Mouse (Mus musculus) hindbrain, embryonic 14.5 days (tissue): ENCODE data around the gene Inhbb. TPM values are rescaled to one million over a fixed set of nuclear protein-coding genes. Genes with fewer than 3 reads are reported as not detected.
A peak's percentile ranks its signal among the peaks of the same experiment; 100 is the strongest.

Source experiments
- ATAC-seq: fragments of 200-750 bp; cut with Nextera tagmentation; 2 replicates; pipeline ENCODE4 v1.8.0; 2017; ENCODE audit warnings: moderate number of reproducible peaks, mild to moderate bottlenecking, moderate TSS enrichment, moderate library complexity; ENCODE audit not compliant: low FRiP score
- DNase-seq: peaks from one replicate; pipeline ENCODE4 v3.0.0-alpha.2; 2015; ENCODE audit warnings: low spot score
- H3K27ac ChIP-seq: fragments of 300-500 bp; sonication (generic); 2 replicates; pipeline ENCODE4 v1.5.1; 2014; ENCODE audit warnings: mild to moderate bottlenecking, moderate library complexity
- H3K27me3 ChIP-seq: fragments of 300-500 bp; sonication (generic); 2 replicates; pipeline ENCODE4 v1.6.1; 2014; ENCODE audit warnings: mild to moderate bottlenecking, low read length, mixed read lengths; ENCODE audit not compliant: control insufficient read depth, insufficient read depth
- H3K36me3 ChIP-seq: fragments of 300-500 bp; sonication (generic); replicated peaks from 2 replicates; pipeline ENCODE4 v1.6.1; 2014; ENCODE audit not compliant: control insufficient read depth, insufficient read depth
- H3K4me1 ChIP-seq: fragments of 300-500 bp; sonication (generic); replicated peaks from 2 replicates; pipeline ENCODE4 v1.6.1; 2014; ENCODE audit warnings: antibody characterized with exemption, low read length, mixed read lengths; ENCODE audit not compliant: control insufficient read depth, insufficient read depth
- H3K4me2 ChIP-seq: fragments of 300-500 bp; sonication (generic); replicated peaks from 2 replicates; pipeline ENCODE4 v1.6.1; 2014; ENCODE audit warnings: mild to moderate bottlenecking, moderate library complexity
- H3K4me3 ChIP-seq: fragments of 300-500 bp; sonication (generic); replicated peaks from 2 replicates; pipeline ENCODE4 v1.5.1; 2014; ENCODE audit warnings: mild to moderate bottlenecking, low read length
- H3K9ac ChIP-seq: fragments of 300-500 bp; sonication (generic); 2 replicates; pipeline ENCODE4 v1.6.1; 2014
- H3K9me3 ChIP-seq: fragments of 300-500 bp; sonication (generic); 2 replicates; pipeline ENCODE4 v1.6.1; 2016; ENCODE audit warnings: low read length; ENCODE audit not compliant: control insufficient read depth
- WGBS: fragments of 180-500 bp; shearing (Covaris S2); extraction: QIAGEN DNeasy Blood & Tissue Kit; methylation state at CpG from one replicate; pipeline ENCODE4 v1.1.7; 2014; 5-methylcytosine and 5-hydroxymethylcytosine counted together
- polyA plus RNA-seq: library from polyadenylated mRNA; unstranded; fragments of >200 nt; fragmentation: Nextera tagmentation; extraction: Ambion mirVana; gene quantifications from 2 replicates; pipeline ENCODE4 v1.2.1, GENCODE M21; 2014

Inhbb gene
- polyA plus RNA-seq, 1 experiment from 2014 or later, result 1.8 TPM

- ATAC-seq (no peak), DNase-seq (no peak)
- H3K4me3 ChIP-seq, result no peak overlapping the region
- H3K9ac ChIP-seq, result no peak overlapping the region
- WGBS, result 78% methylated on average over 10 of the region's 10 CpGs
- no peaks in the 10 kb centered on the region for H3K9me3 ChIP-seq
- H3K4me2 ChIP-seq, result no peak overlapping the region
- no peaks in the 10 kb centered on the region for H3K27me3 ChIP-seq
- no peaks in the 10 kb centered on the region for H3K36me3 ChIP-seq
- H3K4me1 ChIP-seq, result no peaks in the 10 kb centered on the region
- H3K27ac ChIP-seq, result no peak overlapping the region
Observed at GRCm38 (mm10) chr1:119450651-119451345, 28.8 kb upstream of the Inhbb start.

GRCm38 (mm10) chr1:119446753-119447283, 24.8 kb upstream of the Inhbb start:
- WGBS, result 68% methylated on average over 10 of the region's 10 CpGs
- Histone ChIP-seq H3K9me3 (no peaks in the 10 kb centered on the region), H3K36me3 (no peaks in the 10 kb centered on the region), H3K27me3 (no peaks in the 10 kb centered on the region), H3K9ac (no peak overlapping the region), H3K4me2 (no peak overlapping the region), H3K4me3 (no peak overlapping the region), H3K27ac (no peak overlapping the region), H3K4me1 (no peaks in the 10 kb centered on the region)
- no peak for DNase-seq
- ATAC-seq, result no peak

GRCm38 (mm10) chr1:119443591-119444350, 21.7 kb upstream of the Inhbb start:
- H3K4me3 ChIP-seq, result no peak overlapping the region
- no peaks in the 10 kb centered on the region for H3K4me1 ChIP-seq
- H3K9me3 ChIP-seq, result no peaks in the 10 kb centered on the region
- no peak for DNase-seq
- no peak overlapping the region for H3K4me2 ChIP-seq
- no peaks in the 10 kb centered on the region for H3K27me3 ChIP-seq
- H3K9ac ChIP-seq, result no peak overlapping the region
- H3K27ac ChIP-seq, result no peak overlapping the region
- WGBS, result 89% methylated on average over 21 of the region's 21 CpGs
- H3K36me3 ChIP-seq, result no peaks in the 10 kb centered on the region
- ATAC-seq, result no peak

GRCm38 (mm10) chr1:119442901-119443300, 20.9 kb upstream of the Inhbb start:
- H3K9ac ChIP-seq, result no peak overlapping the region
- H3K9me3 ChIP-seq, result no peaks in the 10 kb centered on the region
- no peak overlapping the region for H3K27ac ChIP-seq
- H3K4me1 ChIP-seq, result no peaks in the 10 kb centered on the region
- H3K27me3 ChIP-seq, result no peaks in the 10 kb centered on the region
- ATAC-seq (no peak), DNase-seq (no peak)
- WGBS, result 91% methylated on average over 9 of the region's 9 CpGs
- no peak overlapping the region for H3K4me3 ChIP-seq
- no peaks in the 10 kb centered on the region for H3K36me3 ChIP-seq
- H3K4me2 ChIP-seq, result no peak overlapping the region

- ATAC-seq (no peak), DNase-seq (no peak)
- no peak overlapping the region for H3K4me2 ChIP-seq
- H3K36me3 ChIP-seq, result no peaks in the 10 kb centered on the region
- no peaks in the 10 kb centered on the region for H3K27me3 ChIP-seq
- H3K9me3 ChIP-seq, result no peaks in the 10 kb centered on the region
- H3K4me1 ChIP-seq, result no peaks in the 10 kb centered on the region
- H3K27ac ChIP-seq, result no peak overlapping the region
- no peak overlapping the region for H3K4me3 ChIP-seq
- WGBS, result 94% methylated on average over 9 of the region's 9 CpGs
- no peak overlapping the region for H3K9ac ChIP-seq
Observed at GRCm38 (mm10) chr1:119438105-119438637, 16.1 kb upstream of the Inhbb start.

GRCm38 (mm10) chr1:119437401-119437800, 15.4 kb upstream of the Inhbb start:
- H3K27ac ChIP-seq, result no peak overlapping the region
- H3K9ac ChIP-seq, result no peak overlapping the region
- no peak for ATAC-seq
- no peak overlapping the region for H3K4me2 ChIP-seq
- H3K4me3 ChIP-seq, result no peak overlapping the region
- no peaks in the 10 kb centered on the region for H3K9me3 ChIP-seq
- no peaks in the 10 kb centered on the region for H3K36me3 ChIP-seq
- H3K4me1 ChIP-seq, result no peaks in the 10 kb centered on the region
- no peak for DNase-seq
- H3K27me3 ChIP-seq, result no peaks in the 10 kb centered on the region
- WGBS, result 57% methylated on average over 6 of the region's 6 CpGs

- Histone ChIP-seq H3K9ac (no peak overlapping the region), H3K4me2 (no peak overlapping the region), H3K4me1 (peaks cover 20% of the 10 kb centered on the region), H3K9me3 (no peaks in the 10 kb centered on the region), H3K36me3 (no peaks in the 10 kb centered on the region), H3K27ac (no peak overlapping the region), H3K4me3 (no peak overlapping the region), H3K27me3 (peaks cover 42% of the 10 kb centered on the region)
- no peak for ATAC-seq
- 34% methylated on average over 6 of the region's 6 CpGs for WGBS
- DNase-seq, result no peak
Observed at GRCm38 (mm10) chr1:119424141-119424860, 2.3 kb upstream of the Inhbb start.

- peaks cover 49% of the 10 kb centered on the region for H3K27me3 ChIP-seq
- peak; percentile 58 for DNase-seq
- 2% methylated on average over 12 of the region's 14 CpGs for WGBS
- ATAC-seq, result no peak
- no peak overlapping the region for H3K27ac ChIP-seq
- H3K4me2 ChIP-seq, result no peak overlapping the region
- no peaks in the 10 kb centered on the region for H3K36me3 ChIP-seq
- H3K9ac ChIP-seq, result no peak overlapping the region
- H3K4me3 ChIP-seq, result no peak overlapping the region
- H3K9me3 ChIP-seq, result no peaks in the 10 kb centered on the region
- H3K4me1 ChIP-seq, result peaks cover 20% of the 10 kb centered on the region
Observed at GRCm38 (mm10) chr1:119423510-119423909, 1.5 kb upstream of the Inhbb start.
